Mouse (Mus musculus) bone marrow macrophage, adult 2 months (primary cell): Measurements from ENCODE around the gene Ciita.

Experiments used
- CTCF ChIP-seq: IDR thresholded peaks from 2 replicates; pipeline ENCODE4 v1.5.1; 2012; ENCODE audit warnings: low read depth, mild to moderate bottlenecking, low read length, moderate library complexity
- POLR2A ChIP-seq: IDR thresholded peaks from 2 replicates; pipeline ENCODE4 v1.6.1; 2012; ENCODE audit warnings: mild to moderate bottlenecking, low read depth, low read length, borderline replicate concordance

DNA sequence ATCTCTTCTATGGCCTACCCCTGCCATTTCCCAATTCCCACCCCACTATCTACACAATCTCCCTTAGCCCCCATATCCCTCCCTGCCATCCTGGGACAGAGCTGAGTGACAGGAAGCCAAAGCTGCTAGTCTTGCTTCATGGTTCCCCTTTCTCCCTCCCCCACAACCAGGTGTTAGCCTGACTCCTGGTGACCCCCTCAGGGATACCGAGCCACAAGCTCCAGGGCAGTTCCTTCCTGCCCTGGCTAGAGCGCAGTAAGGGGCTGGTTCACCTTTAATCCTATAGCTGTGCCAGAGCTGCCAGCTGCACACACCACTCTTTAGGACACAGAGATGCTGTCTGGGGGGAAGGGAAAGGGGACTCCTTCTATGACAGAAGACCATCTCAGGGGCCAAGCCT, 32.1 kb upstream of the Ciita start:
- TF ChIP-seq CTCF (no peak), POLR2A (no peak)
